9 mouse cellular contexts compared by ENCODE assay signal in the genomic region with DNA sequence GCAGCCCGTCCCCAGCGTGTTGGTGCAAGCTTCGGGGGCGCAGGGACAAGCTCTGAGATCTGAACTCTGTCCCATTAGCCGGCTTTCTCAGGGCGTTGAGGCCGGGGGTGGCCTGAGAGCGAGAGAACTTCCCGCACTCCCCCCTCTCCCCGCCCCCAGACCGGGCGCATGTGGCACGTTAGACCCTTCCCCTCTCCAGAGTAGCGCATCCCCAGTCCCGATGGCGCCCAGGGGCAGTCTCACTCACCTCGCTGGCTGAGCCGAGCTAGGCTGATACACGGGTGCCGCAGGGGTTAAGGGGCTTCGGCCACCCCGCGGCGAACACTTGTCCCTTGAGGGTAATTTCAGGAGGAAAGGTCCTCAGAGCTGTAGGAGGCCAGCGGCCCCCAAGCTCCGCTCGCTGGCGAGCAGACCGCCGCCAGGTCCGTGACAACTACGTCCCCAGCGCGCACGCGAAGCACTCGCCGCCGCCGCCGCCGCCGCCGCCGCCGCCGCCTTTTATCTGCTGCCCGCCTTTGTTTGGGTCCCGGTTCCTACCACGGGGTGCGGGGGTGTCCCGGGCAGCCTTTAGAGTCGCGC. TPM values are rescaled to one million over a fixed set of nuclear protein-coding genes. Genes with fewer than 3 reads are reported as not detected.
DNase-seq lines count a peak whose midpoint lies in the region; ATAC-seq and TF ChIP-seq lines count a peak whose summit lies in the region.
"Had no signal": no experiment of that assay in that cellular context is flagged by ENCODE, and none has a peak within 500 bp of the region (broad histone marks: within the 10 kb centered on the region; RNA-seq: fewer than 3 reads in every experiment).

A gene (minus strand): TSS at position 490 of the 579 bp plus-strand sequence.

- H3K27ac ChIP-seq in kidney, embryonic 15.5 days, result no peak within 1 kb of the TSS
- H3K27ac ChIP-seq in kidney, adult 2 months (ENCODE audit: insufficient read depth, low read depth, low read length), result no peak within 1 kb of the TSS
- no peak within 1 kb of the TSS for H3K27ac ChIP-seq in embryonic facial prominence, embryonic 15.5 days (replicated peaks)
- H3K27ac ChIP-seq in layer of hippocampus, adult 2 months, result peak within 1 kb of the TSS; percentile 94
- peak within 1 kb of the TSS; percentile 56 for H3K27ac ChIP-seq in midbrain, embryonic 12.5 days (replicated peaks)
- H3K27ac ChIP-seq: macrophage had no signal

- no peak for TF ChIP-seq POLR2A in kidney, adult 2 months (IDR thresholded peaks at IDR 0.05; ENCODE audit: low read depth, low read length)

- WGBS in kidney, embryonic 15.5 days, result under 1% methylated on average over 53 of the region's 54 CpGs
- under 1% methylated on average over 52 of the region's 54 CpGs for WGBS in kidney, adult 2 months
- WGBS in embryonic facial prominence, embryonic 15.5 days, result under 1% methylated on average over 47 of the region's 54 CpGs
- WGBS in midbrain, embryonic 12.5 days, result under 1% methylated on average over 51 of the region's 54 CpGs

- no peak within 1 kb of the TSS for H3K9ac ChIP-seq in kidney, embryonic 15.5 days
- H3K9ac ChIP-seq in embryonic facial prominence, embryonic 15.5 days, result no peak within 1 kb of the TSS
- peak within 1 kb of the TSS; percentile 68 for H3K9ac ChIP-seq in midbrain, embryonic 12.5 days (replicated peaks)

- no peaks in the 10 kb centered on the region for H3K9me3 ChIP-seq in kidney, embryonic 15.5 days (replicated peaks)
- H3K9me3 ChIP-seq in embryonic facial prominence, embryonic 15.5 days (replicated peaks), result no peaks in the 10 kb centered on the region
- no peaks in the 10 kb centered on the region for H3K9me3 ChIP-seq in midbrain, embryonic 12.5 days

- peak; percentile 31 for ATAC-seq in kidney, embryonic 15.5 days (replicated peaks; ENCODE audit: low FRiP score)
- ATAC-seq in embryonic facial prominence, embryonic 15.5 days (ENCODE audit: insufficient number of reproducible peaks, low FRiP score, low TSS enrichment, low read depth), result no peak
- peak; percentile 72 for ATAC-seq in midbrain, embryonic 12.5 days (ENCODE audit: low FRiP score, low read depth)

- H3K4me1 ChIP-seq in kidney, embryonic 15.5 days, result peaks cover 16% of the 10 kb centered on the region
- no peaks in the 10 kb centered on the region for H3K4me1 ChIP-seq in kidney, adult 2 months (ENCODE audit: control insufficient read depth, insufficient read depth, low read length)
- peaks cover 16% of the 10 kb centered on the region for H3K4me1 ChIP-seq in embryonic facial prominence, embryonic 15.5 days
- H3K4me1 ChIP-seq in midbrain, embryonic 12.5 days, result peaks cover 50% of the 10 kb centered on the region

- H3K4me3 ChIP-seq in kidney, embryonic 15.5 days (replicated peaks), result peak within 1 kb of the TSS; percentile 48
- no peak within 1 kb of the TSS for H3K4me3 ChIP-seq in kidney, adult 2 months (ENCODE audit: insufficient read depth, low read depth, low read length)
- peak within 1 kb of the TSS; percentile 37 for H3K4me3 ChIP-seq in embryonic facial prominence, embryonic 15.5 days (replicated peaks)
- H3K4me3 ChIP-seq in layer of hippocampus, adult 2 months, result peak within 1 kb of the TSS; percentile 75
- H3K4me3 ChIP-seq in midbrain, embryonic 12.5 days, result peak within 1 kb of the TSS; percentile 53

- no peaks in the 10 kb centered on the region for H3K36me3 ChIP-seq in kidney, embryonic 15.5 days
- H3K36me3 ChIP-seq in kidney, adult 2 months (ENCODE audit: control insufficient read depth, insufficient read depth, low read length), result no peaks in the 10 kb centered on the region
- H3K36me3 ChIP-seq in embryonic facial prominence, embryonic 15.5 days, result no peaks in the 10 kb centered on the region
- H3K36me3 ChIP-seq in midbrain, embryonic 12.5 days, result no peaks in the 10 kb centered on the region

- peaks cover 67% of the 10 kb centered on the region for H3K27me3 ChIP-seq in kidney, embryonic 15.5 days
- H3K27me3 ChIP-seq in kidney, adult 2 months (replicated peaks; ENCODE audit: control insufficient read depth, insufficient read depth, low read length), result no peaks in the 10 kb centered on the region
- peaks cover 52% of the 10 kb centered on the region for H3K27me3 ChIP-seq in embryonic facial prominence, embryonic 15.5 days
- peaks cover 43% of the 10 kb centered on the region for H3K27me3 ChIP-seq in midbrain, embryonic 12.5 days

- H3K4me2 ChIP-seq in kidney, embryonic 15.5 days, result peak within 1 kb of the TSS; percentile 89
- peak within 1 kb of the TSS; percentile 75 for H3K4me2 ChIP-seq in embryonic facial prominence, embryonic 15.5 days (replicated peaks)
- peak within 1 kb of the TSS; percentile 86 for H3K4me2 ChIP-seq in midbrain, embryonic 12.5 days (replicated peaks)

- DNase-seq in kidney, adult 2 months, result no peak
- DNase-seq in layer of hippocampus, adult 2 months (ENCODE audit: low spot score in 2 of 2), result no peak
- DNase-seq in lung, postnatal 36 days, result no peak
- DNase-seq in spleen, postnatal 36 days (ENCODE audit: low spot score in 2 of 2), result no peak
- DNase-seq in adrenal gland, postnatal 25 days, result no peak

- no peak for TF ChIP-seq CTCF in kidney, adult 2 months (conservative IDR thresholded peaks at IDR 0.05; ENCODE audit: insufficient read depth, insufficient read length, low read depth, low read length)
- no peak for TF ChIP-seq CTCF in layer of hippocampus, adult 2 months (conservative IDR thresholded peaks at IDR 0.05)

RNA-seq across cellular contexts. Expression of the gene that starts here (rescaled TPM):
- 0.19 TPM in 2 replicates for polyA plus RNA-seq in kidney, embryonic 15.5 days (2015; fragmentation: Nextera tagmentation; extraction: Ambion mirVana)
- 0.03 TPM in 2 replicates for polyA plus RNA-seq in kidney, adult 2 months (2012; rRNA removed)
- 0.16 and 0.40 TPM in 2 replicates for polyA plus RNA-seq in embryonic facial prominence, embryonic 15.5 days (2015; fragmentation: Nextera tagmentation; extraction: Ambion mirVana)
- 10 to 100 TPM; 38.9 to 40.7 TPM for total RNA-seq in layer of hippocampus, adult 2 months (2021)
- polyA plus RNA-seq in midbrain, embryonic 12.5 days (2016; fragmentation: Nextera tagmentation; extraction: Ambion mirVana), result 7.8 and 9.4 TPM in 2 replicates
- 0.85 and 1.8 TPM in 2 replicates for total RNA-seq in adrenal gland, postnatal 25 days (2021)
- polyA plus RNA-seq: macrophage had no signal

Comparison
In these comparisons a context has a peak if more than half of its experiments do, and no peak if none do; other contexts are left out.
1. RNA of the gene that starts here (total RNA-seq): 38.9 to 40.7 TPM in layer of hippocampus, adult 2 months; 0.85 to 1.8 TPM in adrenal gland, postnatal 25 days; every median in the first group is over 10 times any median in the second.
2. Peak in ATAC-seq, H3K4me3 ChIP-seq and H3K4me2 ChIP-seq in kidney, embryonic 15.5 days; RNA of the gene not detected or under 1 TPM.
3. H3K27ac ChIP-seq: peak in layer of hippocampus, adult 2 months (single experiment) and midbrain, embryonic 12.5 days (single experiment); none in kidney, embryonic 15.5 days (single experiment), kidney, adult 2 months (single experiment) and embryonic facial prominence, embryonic 15.5 days (single experiment).
4. Peak in every context shown above with its lines, with median percentiles within 50 percentile points of each other: H3K4me2 ChIP-seq.